Mouse (Mus musculus) right cerebral cortex, postnatal 14 days (tissue): ENCODE data around the gene Ins1.

Source experiments
- DNase-seq: peaks from one replicate; pipeline ENCODE4 v3.0.0; 2022

Gene Ins1

GRCm38 (mm10) chr19:52263997-52264396 is at the start of gene Ins1:
Gene Ins1 (plus strand): TSS chr19:52264297.
- DNase-seq: no peak
